Mouse (Mus musculus): ENCODE data around the gene Pgpep1. TPM values are rescaled to one million over a fixed set of nuclear protein-coding genes. Genes with fewer than 3 reads are reported as not detected.
A peak's percentile ranks its signal among the peaks of the same experiment; 100 is the strongest.

Gene Pgpep1
- polyA plus RNA-seq, 1 experiment from 2014 or later, result 68.2 TPM

- no peak overlapping the region for H3K27ac ChIP-seq
- H3K9ac ChIP-seq, result peak overlapping the region; percentile 31; the same call in 1 of the 2 replicates
- 68% methylated on average over 13 of the region's 13 CpGs for WGBS
- H3K27me3 ChIP-seq, result no peaks in the 10 kb centered on the region
- no peak for ATAC-seq (ENCODE audit: low FRiP score, low read depth)
- peaks cover 57% of the 10 kb centered on the region for H3K36me3 ChIP-seq
- no peak overlapping the region for H3K4me3 ChIP-seq
- H3K9me3 ChIP-seq, result no peaks in the 10 kb centered on the region
- peaks cover 28% of the 10 kb centered on the region for H3K4me1 ChIP-seq
- no peak overlapping the region for H3K4me2 ChIP-seq (replicated peaks)
Measured at GRCm38 (mm10) chr8:70656193-70656790, 3.9 kb downstream of the Pgpep1 start.

DNA sequence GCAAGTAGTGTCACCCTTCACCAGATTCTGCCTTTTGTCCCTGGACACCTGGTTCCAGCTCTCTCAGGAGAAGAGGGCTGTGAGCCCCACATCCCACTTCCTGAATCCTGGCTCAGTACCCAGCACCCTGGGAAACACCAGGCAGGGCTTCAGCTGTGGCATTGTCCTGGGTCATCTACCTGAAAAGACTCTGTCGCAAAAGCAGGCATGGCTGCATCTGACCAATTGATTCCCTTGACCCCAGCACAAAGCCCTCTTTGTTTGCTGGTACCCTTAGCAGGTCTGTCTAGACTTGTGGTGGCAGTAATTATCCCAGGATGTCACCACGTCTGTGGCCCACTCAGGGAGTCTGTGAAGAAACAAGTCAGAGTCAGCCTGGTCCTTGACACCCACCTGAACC, 4.7 kb downstream of the Pgpep1 start:
- Histone ChIP-seq H3K4me1 (peaks cover 27% of the 10 kb centered on the region), H3K9me3 (no peaks in the 10 kb centered on the region), H3K27ac (no peak overlapping the region), H3K36me3 (peaks cover 66% of the 10 kb centered on the region), H3K9ac (no peak overlapping the region; the same call in 1 of the 2 replicates), H3K4me3 (no peak overlapping the region), H3K4me2 (replicated peaks) (no peak overlapping the region), H3K27me3 (no peaks in the 10 kb centered on the region)
- no peak for ATAC-seq (ENCODE audit: low FRiP score, low read depth)
- whole genome bisulfite sequencing, result 40% methylated on average over 2 of the region's 2 CpGs

DNA sequence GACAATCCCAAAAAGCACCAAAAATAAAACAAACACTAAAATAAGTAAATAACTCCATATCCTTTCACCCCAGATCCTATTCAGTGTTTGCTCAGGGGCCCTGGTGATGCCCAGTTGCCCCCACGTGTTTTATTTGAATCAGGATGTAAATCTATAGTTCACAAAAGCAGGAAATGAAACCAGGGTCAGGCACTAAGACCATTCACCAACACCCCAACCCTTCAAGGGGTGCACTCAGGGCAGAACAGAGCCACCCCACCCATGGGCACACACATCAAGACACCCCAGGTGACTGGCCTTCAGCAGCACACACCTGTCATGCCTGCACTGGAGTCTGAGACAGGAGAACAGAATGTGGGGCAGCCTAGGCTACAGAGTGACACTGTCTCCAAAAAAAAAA, 6.1 kb downstream of the Pgpep1 start:
- Histone ChIP-seq H3K36me3 (peaks cover 77% of the 10 kb centered on the region), H3K9me3 (no peaks in the 10 kb centered on the region), H3K4me3 (no peak overlapping the region), H3K4me1 (peaks cover 28% of the 10 kb centered on the region), H3K27me3 (no peaks in the 10 kb centered on the region), H3K9ac (no peak overlapping the region), H3K4me2 (replicated peaks) (no peak overlapping the region), H3K27ac (no peak overlapping the region)
- 71% methylated on average over 1 of the region's 1 CpGs for WGBS
- ATAC-seq (ENCODE audit: low FRiP score, low read depth), result no peak

DNA sequence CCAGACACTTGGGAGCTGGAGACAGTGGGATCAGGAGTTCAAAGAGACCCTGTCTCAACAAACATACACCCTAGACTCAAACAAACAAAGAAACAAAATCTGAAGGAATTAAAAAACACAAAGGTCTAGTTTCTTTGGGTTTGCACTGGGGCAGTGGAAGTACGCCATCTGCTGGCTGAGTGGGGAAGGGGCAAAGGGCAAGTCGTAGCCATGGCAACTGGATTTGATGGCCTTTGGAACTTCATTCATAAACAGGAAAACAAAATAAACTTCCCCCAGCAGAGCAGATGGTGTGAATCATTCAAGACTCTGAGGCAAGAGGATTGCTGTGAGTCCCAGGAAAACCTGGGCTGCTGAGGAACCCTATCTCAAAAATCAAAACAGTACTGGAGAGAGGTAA, 7.0 kb downstream of the Pgpep1 start:
- Histone ChIP-seq H3K4me3 (no peak overlapping the region), H3K27ac (no peak overlapping the region), H3K9ac (no peak overlapping the region), H3K27me3 (no peaks in the 10 kb centered on the region), H3K4me1 (peaks cover 29% of the 10 kb centered on the region), H3K9me3 (no peaks in the 10 kb centered on the region), H3K36me3 (peaks cover 85% of the 10 kb centered on the region), H3K4me2 (replicated peaks) (no peak overlapping the region)
- no peak for ATAC-seq (ENCODE audit: low FRiP score, low read depth)
- 63% methylated on average over 2 of the region's 2 CpGs for WGBS

DNA sequence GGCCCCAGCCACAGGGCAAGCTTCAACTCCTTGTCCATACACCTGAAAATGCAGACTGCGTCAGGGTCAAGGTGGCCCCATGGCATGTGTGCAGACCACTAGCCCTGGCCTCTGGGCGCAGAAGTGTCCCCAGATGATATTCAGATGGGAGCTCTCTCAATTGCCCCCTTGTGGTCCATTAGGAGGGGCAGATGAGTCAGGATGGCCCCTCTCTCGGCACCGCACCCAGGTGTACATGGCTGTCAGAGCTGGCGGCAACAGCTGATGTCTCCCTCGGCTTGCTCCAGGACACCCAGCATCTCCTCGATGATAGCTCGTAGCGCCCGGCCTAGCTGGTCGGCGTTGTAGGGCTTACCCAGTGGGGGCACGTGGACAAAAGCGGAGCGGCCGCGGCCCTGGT, 9.8 kb downstream of the Pgpep1 start:
- 93% methylated on average over 17 of the region's 17 CpGs for WGBS

DNA sequence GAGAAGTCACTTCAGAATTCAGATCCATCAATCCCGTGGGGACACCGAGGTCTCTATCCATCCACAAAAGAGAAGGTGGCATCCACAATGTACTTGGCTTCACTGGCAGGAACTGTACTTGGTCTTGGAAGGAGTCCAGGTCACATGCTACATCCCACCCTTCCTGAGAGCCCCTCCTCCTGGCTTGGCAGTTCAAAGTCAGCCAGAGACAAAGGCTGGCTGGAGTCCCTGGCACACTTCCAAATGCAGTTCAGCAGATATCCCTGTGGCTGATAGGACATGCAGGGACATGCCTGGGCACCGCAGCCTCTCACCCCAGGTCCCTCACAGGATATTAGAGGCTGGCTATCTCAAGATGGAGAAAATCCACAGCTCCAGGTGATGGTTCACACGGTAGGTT, 10.9 kb downstream of the Pgpep1 start:
- no peaks in the 10 kb centered on the region for H3K27me3 ChIP-seq
- 0 out of 2 replicates have a peak, but pooled peaks have one; percentile 7 for ATAC-seq (ENCODE audit: low FRiP score, low read depth)
- 71% methylated on average over 4 of the region's 4 CpGs for WGBS
- peaks cover 52% of the 10 kb centered on the region for H3K36me3 ChIP-seq
- no peak overlapping the region for H3K4me2 ChIP-seq (replicated peaks)
- H3K4me3 ChIP-seq, result no peak overlapping the region
- peaks cover 48% of the 10 kb centered on the region for H3K4me1 ChIP-seq
- 0 out of 2 replicates have a peak overlapping the region, but pooled peaks have one; percentile 1 for H3K9ac ChIP-seq
- no peaks in the 10 kb centered on the region for H3K9me3 ChIP-seq
- peak overlapping the region; percentile 28; the same call in 1 of the 2 replicates for H3K27ac ChIP-seq

More for the DNA sequence above, 9.8 kb downstream of the Pgpep1 start:
- no peak overlapping the region for H3K4me2 ChIP-seq (replicated peaks)
- H3K27me3 ChIP-seq, result no peaks in the 10 kb centered on the region
- peaks cover 62% of the 10 kb centered on the region for H3K36me3 ChIP-seq
- no peak overlapping the region; the same call in 1 of the 2 replicates for H3K27ac ChIP-seq
- H3K9me3 ChIP-seq, result no peaks in the 10 kb centered on the region
- H3K4me1 ChIP-seq, result peaks cover 44% of the 10 kb centered on the region
- no peak overlapping the region; the same call in 1 of the 2 replicates for H3K9ac ChIP-seq
- no peak for ATAC-seq (ENCODE audit: low FRiP score, low read depth)
- H3K4me3 ChIP-seq, result no peak overlapping the region

- Histone ChIP-seq H3K36me3 (peaks cover 48% of the 10 kb centered on the region), H3K27ac (peak overlapping the region; percentile 28; the same call in 1 of the 2 replicates), H3K4me3 (no peak overlapping the region), H3K9ac (no peak overlapping the region), H3K27me3 (no peaks in the 10 kb centered on the region), H3K4me2 (replicated peaks) (no peak overlapping the region), H3K9me3 (no peaks in the 10 kb centered on the region), H3K4me1 (peaks cover 48% of the 10 kb centered on the region)
- ATAC-seq (ENCODE audit: low FRiP score, low read depth), result no peak
- 59% methylated on average over 3 of the region's 3 CpGs for WGBS
Measured at GRCm38 (mm10) chr8:70648921-70649320, 11.3 kb downstream of the Pgpep1 start.

GRCm38 (mm10) chr8:70648164-70648442, 12.1 kb downstream of the Pgpep1 start:
- Histone ChIP-seq H3K9ac (no peak overlapping the region), H3K4me1 (peaks cover 48% of the 10 kb centered on the region), H3K36me3 (peaks cover 42% of the 10 kb centered on the region), H3K9me3 (no peaks in the 10 kb centered on the region), H3K27ac (no peak overlapping the region), H3K27me3 (no peaks in the 10 kb centered on the region), H3K4me2 (replicated peaks) (no peak overlapping the region), H3K4me3 (no peak overlapping the region)
- ATAC-seq (ENCODE audit: low FRiP score, low read depth), result no peak
- WGBS, result 23% methylated on average over 1 of the region's 1 CpGs

DNA sequence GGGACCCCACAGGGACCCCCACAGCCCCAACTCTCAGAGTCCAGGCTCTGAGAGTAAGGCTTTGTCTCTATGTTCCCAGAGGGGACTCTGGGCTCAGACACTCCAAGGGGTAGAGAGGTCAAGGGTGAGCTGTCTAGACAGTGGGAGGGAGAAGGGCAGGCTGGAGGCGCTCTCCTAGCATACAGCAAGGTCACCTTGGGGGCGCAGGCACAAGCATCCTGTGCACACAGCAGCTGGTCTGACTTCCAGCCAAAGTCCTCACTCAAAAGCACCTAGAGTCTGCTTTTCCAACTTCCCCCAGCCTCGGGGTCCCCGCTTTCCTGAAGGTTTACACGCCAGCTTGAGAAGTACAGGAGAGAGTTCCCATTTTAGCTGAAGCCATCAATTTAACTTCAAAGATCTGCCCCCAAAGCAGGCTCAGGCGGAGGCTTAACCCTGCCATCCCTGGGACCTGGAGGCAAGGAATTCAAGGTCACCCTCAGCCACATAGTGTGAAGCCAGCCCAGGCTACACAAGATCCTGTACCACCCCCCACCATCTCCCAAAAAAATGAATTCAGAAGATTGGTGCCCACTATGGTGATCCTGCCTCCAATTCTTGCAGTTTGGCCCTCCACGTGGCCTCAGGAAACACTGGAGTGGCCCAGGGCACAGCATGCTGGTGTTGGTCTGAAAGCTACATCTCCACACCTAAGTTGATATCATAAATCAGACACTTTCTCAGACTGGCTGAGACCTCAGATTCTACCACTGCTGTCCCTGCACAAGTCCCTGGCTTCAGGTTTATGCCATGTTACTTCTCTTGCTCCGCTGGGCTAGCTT, 12.6 kb downstream of the Pgpep1 start:
- no peak overlapping the region for H3K4me3 ChIP-seq
- WGBS, result 38% methylated on average over 8 of the region's 8 CpGs
- ATAC-seq (ENCODE audit: low FRiP score, low read depth), result peak; percentile 45; the same call in 1 of the 2 replicates
- H3K36me3 ChIP-seq, result peaks cover 40% of the 10 kb centered on the region
- H3K27ac ChIP-seq, result peak overlapping the region; percentile 35; the same call in 1 of the 2 replicates
- no peaks in the 10 kb centered on the region for H3K27me3 ChIP-seq
- peaks cover 48% of the 10 kb centered on the region for H3K4me1 ChIP-seq
- no peaks in the 10 kb centered on the region for H3K9me3 ChIP-seq
- 0 out of 2 replicates have a peak overlapping the region, but pooled peaks have one; percentile 4 for H3K9ac ChIP-seq
- H3K4me2 ChIP-seq (replicated peaks), result no peak overlapping the region

DNA sequence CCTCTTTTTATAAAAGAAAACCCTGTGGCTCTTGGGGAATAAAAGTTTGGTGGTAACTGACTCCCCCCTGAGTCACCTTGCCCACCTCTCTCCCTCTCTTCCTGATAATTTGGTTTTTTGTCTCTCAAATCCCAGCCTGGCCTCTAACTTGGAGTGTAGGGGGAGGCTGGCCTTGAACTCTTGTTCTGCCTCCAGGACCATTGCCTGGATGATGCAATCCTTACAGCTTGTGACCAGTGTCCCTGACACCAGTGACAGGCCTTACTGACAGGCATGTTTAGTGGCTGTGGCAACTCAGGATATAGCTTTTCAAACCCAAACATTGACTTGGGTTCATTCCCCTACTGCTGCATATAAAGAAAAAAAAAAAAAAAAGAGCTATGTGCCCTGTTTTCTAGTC, 13.4 kb downstream of the Pgpep1 start:
- no peaks in the 10 kb centered on the region for H3K27me3 ChIP-seq
- H3K4me3 ChIP-seq, result no peak overlapping the region
- no peaks in the 10 kb centered on the region for H3K9me3 ChIP-seq
- H3K4me2 ChIP-seq (replicated peaks), result no peak overlapping the region
- no peak for ATAC-seq (ENCODE audit: low FRiP score, low read depth)
- peak overlapping the region; percentile 35; the same call in 1 of the 2 replicates for H3K27ac ChIP-seq
- H3K9ac ChIP-seq, result no peak overlapping the region
- peaks cover 48% of the 10 kb centered on the region for H3K4me1 ChIP-seq
- H3K36me3 ChIP-seq, result peaks cover 32% of the 10 kb centered on the region

DNA sequence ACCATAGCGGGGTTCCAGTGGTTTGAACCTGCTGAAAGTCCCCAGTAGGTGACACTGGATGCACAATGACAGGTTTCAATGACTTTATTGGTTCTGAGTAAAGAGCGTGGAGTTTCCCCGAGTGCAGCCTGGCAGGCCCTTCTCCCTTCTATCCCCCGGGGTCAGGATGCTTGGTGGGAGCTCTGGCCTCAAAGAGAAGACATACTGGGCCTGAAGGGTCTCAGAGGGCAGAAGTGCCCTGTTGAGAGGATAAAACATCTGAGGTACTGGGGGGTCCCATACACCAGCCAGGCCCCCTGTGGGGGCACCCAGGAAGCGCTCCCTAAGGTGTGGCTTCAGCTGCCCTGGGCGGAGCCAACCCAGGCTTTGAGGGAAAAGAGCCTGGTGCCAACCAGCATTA, 13.8 kb downstream of the Pgpep1 start:
- Histone ChIP-seq H3K4me3 (no peak overlapping the region), H3K27ac (no peak overlapping the region; the same call in 1 of the 2 replicates), H3K9me3 (no peaks in the 10 kb centered on the region), H3K27me3 (no peaks in the 10 kb centered on the region), H3K36me3 (peaks cover 28% of the 10 kb centered on the region), H3K9ac (no peak overlapping the region), H3K4me2 (replicated peaks) (no peak overlapping the region), H3K4me1 (peaks cover 48% of the 10 kb centered on the region)
- ATAC-seq (ENCODE audit: low FRiP score, low read depth), result no peak
- WGBS, result 72% methylated on average over 6 of the region's 6 CpGs

- 0 out of 2 replicates have a peak overlapping the region, but pooled peaks have one; percentile 15 for H3K27ac ChIP-seq
- no peaks in the 10 kb centered on the region for H3K9me3 ChIP-seq
- H3K4me1 ChIP-seq, result peaks cover 48% of the 10 kb centered on the region
- H3K4me2 ChIP-seq (replicated peaks), result no peak overlapping the region
- no peak for ATAC-seq (ENCODE audit: low FRiP score, low read depth)
- WGBS, result 57% methylated on average over 17 of the region's 17 CpGs
- H3K4me3 ChIP-seq, result no peak overlapping the region
- peaks cover 21% of the 10 kb centered on the region for H3K36me3 ChIP-seq
- H3K27me3 ChIP-seq, result no peaks in the 10 kb centered on the region
- peak overlapping the region; percentile 39 for H3K9ac ChIP-seq
Measured at GRCm38 (mm10) chr8:70645501-70646224, 14.5 kb downstream of the Pgpep1 start.
